Mouse (Mus musculus): Measurements from ENCODE around the gene Slc20a1.

DNA sequence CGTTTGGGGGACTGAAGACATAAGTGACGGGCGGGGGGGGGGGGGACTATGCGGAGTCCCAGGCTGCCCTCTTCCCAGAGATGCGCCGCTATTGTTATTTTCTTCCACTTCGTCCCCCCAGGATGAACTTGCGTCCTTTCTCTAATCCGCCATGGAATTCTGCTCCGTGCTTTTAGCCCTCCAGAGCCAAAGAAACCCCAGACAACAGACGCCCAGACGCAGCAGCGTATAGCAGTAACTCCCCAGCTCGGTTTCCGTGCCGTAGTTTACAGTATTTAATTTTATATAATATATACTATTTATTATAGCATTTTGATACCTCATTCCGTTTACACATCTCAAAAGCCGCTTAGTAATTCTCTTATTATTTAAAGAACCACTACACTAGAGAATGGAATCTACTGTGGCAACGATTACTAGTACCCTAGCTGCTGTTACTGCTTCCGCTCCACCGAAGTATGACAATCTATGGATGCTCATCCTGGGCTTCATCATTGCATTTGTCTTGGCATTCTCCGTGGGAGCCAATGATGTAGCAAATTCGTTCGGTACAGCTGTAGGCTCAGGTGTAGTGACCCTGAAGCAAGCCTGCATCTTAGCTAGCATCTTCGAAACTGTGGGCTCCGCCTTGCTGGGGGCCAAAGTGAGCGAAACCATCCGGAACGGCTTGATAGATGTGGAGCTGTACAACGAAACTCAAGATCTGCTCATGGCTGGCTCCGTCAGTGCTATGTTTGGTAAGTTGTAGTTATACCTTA is 943 bp downstream of the Slc20a1 start:
- TF ChIP-seq CTCF (IDR thresholded peaks at IDR 0.05; ENCODE audit: low read depth), result no peak
- no peak for TF ChIP-seq EP300 (IDR thresholded peaks at IDR 0.05; ENCODE audit: low read depth)
